Mouse (Mus musculus) thymus, postnatal 25 days (tissue): ENCODE measurements around the gene Tm7sf2.

Experiments used
- DNase-seq: peaks from one replicate; pipeline ENCODE4 v3.0.0; 2022

Gene Tm7sf2

DNA sequence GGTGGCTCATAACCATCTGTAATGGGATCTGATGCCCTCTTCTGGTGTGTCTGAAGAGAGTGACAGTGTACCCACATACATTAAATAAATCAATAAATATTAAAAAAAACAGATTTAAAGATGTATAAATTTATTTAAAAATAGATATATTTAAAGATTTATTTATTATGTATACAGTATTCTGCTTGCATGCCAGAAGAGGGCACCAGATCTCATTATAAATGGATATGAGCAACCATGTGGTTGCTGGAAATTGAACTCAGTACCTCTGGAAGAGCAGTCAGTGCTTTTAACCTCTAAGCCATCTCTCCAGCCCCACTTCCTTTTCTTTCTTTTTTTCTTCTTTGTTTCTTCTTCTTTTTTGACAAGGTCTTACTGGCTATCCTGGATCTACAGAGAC, 28.2 kb downstream of the Tm7sf2 start:
- no peak for DNase-seq

DNA sequence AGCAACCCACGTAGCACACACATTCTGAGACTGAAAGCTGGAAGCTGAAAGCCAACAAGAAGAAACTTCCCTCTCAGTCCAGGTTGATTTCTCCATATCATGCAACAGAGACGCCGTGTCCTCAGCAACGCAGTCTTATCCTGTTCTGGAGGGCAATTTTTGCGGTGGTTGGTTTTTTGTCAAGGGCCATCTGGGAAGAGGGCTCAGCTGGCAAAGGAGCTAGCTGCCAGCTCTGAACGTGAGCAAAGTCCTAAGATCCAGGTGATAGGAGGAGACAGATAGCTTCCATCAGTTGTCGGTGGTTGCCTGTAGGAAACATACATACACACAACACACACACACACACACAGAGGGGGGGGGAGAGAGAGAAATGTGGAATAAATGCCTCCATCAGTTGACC, 29.8 kb downstream of the Tm7sf2 start:
- no peak for DNase-seq

DNA sequence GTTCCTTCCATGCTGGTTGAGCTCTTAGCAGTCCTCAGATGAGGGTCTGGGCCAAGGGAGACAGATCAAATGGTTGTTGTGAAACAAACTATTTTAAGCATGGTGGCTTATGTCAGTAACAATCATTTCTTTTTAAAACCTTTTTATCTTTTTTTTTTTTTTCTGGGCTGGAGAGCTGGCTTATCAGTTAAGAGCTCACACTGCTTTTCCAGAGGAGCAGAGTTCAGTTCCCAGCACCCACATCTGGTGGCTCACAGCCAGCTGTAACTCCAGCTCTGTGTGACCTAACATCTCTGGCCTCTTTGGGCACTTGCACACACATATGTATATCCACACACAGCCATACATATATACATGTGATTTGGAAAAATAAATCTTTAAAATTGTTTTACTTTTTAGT, 30.5 kb downstream of the Tm7sf2 start:
- DNase-seq: no peak

DNA sequence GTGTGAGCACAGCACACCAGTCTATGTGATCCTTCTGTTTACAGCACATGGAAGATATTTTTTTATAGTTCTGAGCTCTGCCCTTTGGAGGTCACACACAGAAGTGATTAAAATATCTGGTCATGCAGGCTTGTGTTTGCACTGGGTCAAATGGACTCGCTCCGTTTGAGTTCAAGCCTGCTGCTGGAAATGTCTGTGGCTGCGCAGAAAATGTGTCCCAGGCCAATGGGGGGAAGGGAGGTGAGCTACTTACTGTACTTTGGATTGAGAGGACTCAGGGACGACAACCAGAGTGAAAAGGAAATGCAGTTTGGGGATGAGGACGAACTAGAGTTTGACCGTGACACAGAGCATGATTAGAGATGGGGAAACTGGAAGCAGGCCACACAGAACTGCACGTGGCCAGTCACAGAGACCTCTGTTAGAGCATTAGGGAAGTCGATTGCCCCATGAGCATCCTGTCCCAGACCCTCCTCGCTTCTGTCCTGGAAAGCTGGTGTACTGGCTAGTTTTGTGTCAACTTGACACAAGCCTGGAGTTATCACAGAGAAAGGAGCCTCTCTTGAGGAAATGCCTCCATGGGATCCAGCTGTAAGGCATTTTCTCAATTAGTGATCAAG, 32.1 kb downstream of the Tm7sf2 start:
- DNase-seq: no peak

DNA sequence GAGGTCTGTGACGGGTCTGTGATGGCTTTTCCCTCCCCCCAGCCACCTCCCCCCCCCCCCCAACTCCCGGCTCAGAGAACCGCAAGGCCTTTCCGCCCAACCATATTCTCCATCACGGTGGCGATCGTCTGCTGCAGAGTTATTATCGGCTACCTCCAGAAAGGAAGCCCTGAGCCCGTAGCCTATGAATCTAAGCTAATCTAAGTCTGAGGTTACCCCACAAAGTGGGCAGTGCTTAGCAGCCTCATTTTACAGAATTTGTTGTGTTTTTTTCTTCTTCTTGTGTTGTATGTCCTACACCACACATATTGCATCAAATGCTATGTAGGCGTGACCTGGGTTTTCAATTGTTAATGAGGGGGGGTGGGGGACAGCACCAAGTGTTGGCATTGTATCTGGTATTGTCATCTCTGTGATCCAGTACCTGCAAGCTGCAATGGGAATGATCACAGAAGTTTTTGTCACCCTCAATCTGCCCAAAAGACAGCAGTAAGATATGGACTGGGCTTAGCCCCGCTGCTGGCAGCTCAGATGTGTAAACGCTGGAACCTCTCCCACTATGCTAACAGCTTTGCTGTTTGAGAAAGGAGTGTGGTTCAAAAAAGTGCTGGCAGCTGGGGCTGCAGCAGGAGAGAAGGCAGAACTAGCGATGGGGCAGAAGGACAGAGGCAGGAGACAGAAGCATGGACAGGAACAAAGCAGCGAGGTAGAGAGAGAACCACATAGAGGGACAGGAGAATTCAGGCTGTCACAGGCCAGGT, 37.5 kb downstream of the Tm7sf2 start:
- no peak for DNase-seq

DNA sequence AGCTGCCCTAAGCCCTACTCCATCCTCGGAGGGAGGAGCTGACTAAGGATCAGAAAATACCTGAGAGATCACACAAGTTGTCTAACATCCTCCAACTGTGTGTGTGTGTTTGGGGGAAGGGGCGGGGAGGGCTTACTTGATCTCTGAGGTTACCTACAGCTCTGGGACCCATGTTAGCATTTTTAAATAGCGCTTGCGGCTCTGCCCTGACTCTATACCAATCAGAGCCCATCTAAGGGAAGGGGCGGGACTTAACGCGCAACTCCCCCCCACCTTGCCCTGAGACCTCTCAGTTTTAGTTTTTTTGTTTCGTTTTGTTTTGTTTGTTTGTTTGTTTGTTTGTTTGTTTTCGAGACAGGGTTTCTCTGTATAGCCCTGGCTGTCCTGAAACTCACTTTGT, 38.7 kb downstream of the Tm7sf2 start:
- DNase-seq: no peak

DNA sequence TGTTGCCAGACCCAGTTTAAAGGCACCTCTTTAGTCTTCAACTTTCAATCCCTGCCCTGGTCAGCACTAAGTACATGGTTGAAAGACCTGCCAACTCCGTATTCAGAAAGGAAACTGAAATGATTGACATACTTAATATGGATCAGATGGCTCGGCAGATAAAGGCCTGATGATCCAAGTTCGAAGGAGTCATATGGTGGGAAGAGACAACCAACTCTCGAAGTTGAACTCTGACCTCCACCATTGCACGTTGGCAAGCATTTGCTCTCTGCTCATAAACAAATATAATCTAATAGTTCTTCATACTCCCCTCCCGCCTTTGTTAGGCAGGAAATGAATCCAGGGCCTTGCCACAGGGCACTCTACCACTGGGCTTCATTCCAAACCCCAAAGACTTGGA, 39.2 kb downstream of the Tm7sf2 start:
- DNase-seq: no peak

DNA sequence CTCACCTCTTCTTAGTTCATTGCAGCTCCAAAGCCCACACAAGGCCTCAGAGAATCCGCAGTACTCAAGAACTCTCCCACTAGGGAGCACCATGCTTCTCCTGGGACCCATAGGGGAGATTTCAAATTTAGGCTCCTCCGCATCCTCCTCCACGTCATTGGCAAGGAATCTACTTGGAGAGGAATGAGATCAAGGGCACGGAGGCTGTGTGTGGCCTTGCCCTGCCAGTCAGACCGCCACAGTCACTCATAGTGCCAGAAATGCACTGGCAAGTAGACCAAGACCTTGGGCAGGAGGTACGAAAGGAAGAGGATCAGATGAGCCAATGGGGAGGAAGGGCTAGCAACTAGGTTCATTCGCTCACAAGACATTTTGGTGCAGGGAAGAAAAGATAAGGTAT, 44.2 kb downstream of the Tm7sf2 start:
- no peak for DNase-seq

DNA sequence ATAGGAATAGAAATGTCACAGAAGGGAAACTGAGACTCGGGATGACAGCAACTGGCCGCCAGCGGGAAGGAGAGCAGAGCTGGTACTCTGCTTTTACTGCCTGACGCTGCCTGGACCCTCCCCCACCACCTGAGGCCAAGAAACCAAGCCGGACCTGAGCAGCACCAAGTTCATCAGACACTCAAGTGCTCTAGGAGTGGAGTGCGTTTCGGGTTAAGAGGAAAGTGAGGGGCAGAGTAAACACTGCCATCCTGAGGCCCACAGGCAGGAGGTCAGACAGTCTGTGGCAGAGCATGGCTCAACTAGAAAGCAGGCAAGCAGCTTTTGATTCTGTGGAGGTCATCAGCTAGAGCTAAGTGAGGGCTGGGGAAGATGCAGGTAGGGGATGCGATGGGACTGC, 45.1 kb downstream of the Tm7sf2 start:
- DNase-seq: no peak

DNA sequence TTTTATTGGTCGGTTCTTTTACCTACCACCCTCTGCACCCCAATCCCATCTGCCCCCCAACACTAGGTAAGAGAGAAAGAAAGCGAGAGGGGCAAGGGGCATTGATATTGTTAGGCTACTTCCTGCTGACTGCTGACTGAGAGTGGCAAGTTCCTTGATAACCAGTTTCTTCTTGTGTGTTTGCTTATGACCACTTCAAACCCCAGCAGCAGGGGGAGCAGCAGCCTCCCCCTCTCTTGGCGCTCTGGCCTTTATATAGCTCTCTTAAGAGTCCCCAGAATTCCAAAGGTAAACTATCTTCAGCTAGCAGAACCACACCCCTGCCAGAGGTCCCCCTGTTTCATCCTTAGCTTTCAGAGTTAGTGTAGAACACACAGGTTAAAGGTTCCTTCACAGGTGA, 47.9 kb downstream of the Tm7sf2 start:
- no peak for DNase-seq

DNA sequence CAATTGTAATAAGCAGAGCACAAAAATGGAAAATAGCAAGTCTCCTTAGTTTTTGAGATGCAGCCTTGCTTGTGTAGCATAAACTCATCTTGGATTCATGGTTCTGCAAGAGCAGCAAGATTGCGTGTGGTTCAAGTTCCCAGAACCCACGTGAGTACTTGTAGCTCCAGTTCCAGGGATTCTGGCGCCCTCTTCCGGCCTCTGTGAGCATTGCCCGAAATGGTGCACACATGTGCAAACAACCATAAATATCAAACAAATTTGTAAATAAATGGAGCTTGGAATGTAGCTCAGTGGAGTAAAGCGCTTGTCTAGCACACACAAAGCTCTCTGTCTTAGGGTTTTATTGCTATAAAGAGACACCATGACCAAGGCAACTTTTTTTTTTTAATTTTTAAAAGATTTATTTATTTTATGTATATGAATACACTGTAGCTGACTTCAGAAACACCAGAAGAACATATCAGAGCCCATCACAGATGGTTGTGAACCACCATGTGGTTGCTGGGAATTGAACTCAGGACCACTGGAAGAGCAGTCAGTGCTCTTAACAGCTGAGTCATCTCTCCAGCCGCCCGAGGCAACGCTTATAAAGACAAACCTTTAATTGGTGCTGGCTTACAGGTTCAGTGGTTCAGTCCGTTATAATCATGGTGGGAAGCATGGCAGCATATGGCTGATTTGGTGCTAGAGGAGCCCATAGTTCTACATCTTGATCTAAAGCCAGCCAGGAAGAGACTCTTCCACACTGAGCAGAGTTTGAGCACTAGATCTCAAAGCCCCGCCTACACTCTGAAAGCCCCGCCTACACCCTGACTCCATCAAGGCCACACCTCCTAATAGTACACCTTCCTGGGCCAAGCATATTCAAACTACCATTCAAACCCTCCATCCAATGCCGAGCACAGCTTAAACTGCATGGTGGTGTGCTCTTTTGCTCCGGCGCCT, 49.8 kb downstream of the Tm7sf2 start:
- DNase-seq: peak; percentile 88

DNA sequence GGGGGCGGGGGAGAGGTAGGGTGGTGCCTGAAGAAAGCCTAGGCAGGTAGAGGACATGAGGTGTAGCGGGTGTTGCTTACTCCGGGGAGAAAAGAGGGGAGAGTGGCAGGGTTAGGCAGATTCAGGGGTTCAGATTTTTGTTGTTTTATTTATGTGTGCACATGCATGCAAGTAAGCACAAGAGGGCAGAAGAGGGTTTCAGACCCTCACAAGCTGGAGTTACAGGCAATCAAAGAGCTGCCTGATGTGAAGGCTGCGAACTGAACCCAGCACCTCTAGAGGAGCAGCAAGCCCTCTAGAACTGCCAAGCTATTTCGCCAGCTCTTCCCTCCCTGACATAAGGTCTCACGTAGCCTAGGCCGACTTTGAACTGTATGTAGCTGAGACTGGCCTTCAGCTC, 51.6 kb downstream of the Tm7sf2 start:
- DNase-seq: peak; percentile 18

DNA sequence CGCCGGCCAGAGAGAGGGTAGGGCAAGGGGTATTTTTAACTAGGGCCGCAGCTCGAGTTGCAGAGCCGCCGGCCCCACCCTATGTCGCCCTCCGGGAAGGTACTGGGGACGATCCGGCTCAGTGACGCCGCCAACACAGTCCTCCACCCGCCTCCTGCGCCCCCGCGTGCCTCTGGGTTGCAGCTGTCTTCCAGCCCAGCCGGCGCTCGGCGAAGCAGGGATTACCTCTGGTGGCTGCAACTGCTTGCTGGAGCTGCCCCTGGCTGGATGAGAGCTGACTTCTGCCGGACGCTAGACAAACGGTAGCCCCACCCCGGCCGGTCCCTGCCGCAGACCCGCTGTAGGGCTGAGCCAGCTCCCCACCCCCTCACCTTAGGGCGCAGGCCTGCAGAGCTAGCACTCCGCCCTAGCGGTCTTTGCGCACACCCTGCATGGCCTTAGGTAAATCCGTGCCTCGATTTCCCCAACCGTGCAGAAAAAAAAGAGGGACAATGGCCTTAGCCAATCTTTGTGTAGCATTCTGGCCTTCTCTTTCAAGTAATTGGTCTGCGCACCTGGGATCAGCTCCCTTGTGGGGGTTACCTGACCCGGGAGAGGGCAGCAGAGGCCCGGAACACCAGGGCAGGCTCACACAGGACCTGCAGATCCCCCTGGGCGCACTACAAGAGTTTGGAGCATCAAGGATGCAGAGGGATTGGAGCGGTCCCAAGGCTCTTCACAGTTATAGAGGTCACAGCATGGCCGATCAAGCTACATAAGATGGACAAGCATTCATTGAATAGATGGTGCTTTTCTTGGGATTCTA, 52.5 kb downstream of the Tm7sf2 start, which contains the start of gene Capn1:
Gene Capn1, minus strand, starts transcription at position 387 of the 805 bp plus-strand sequence.
- DNase-seq: peak; percentile 89

DNA sequence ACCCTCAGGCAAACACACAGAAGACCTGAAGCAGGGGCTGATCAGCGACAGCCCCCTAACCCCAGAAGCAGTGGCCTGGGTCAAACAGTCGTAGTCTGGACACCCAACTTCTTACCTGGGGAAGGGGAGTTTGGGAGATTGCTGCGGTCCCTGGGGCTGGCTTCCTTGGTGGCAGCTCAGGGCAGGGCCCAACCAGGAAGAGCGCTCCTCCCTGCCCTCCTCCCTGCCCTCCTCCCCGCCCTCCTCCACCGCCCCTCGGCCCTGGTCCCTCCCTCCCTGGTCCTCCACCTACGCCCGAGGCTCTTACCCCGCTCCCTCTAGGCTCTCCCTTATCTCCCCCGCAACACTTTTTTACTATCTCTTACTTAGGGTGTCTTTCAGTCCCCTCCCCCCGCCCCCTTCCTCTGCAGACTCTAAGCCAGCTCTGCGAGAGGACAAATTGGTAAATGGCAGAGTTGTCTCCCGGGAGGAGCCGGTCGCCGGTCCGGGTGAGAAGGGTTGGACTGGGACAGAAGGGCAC, 53.1 kb downstream of the Tm7sf2 start:
- peak; percentile 68 for DNase-seq

DNA sequence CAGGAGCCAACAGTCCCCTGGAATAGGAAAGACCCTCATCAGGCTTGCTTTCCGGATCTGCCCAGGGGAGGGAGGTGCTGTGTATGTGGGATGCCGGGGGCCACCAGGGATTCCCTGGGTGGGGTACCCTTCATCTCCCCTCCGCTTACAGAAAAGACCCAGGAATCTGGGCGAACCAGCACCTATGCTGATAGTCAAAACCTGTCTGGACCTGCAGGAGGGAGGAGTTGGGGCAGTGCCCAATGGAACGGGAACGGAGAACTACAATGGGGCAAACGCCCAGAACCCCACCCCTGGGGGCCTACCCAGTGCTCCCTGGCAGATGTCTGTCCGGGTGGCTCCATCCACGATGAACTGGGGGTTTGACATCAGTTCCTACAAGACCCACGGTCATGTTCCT, 54.5 kb downstream of the Tm7sf2 start:
- no peak for DNase-seq
